Mouse (Mus musculus): ENCODE results near the gene Slc43a3.
"Not testable (repeated sequence)": the region's sequence is repeated elsewhere in the genome, so short reads cannot be mapped to it uniquely, and the experiment has no call there.

Gene Slc43a3

GRCm38 (mm10) chr2:84936474-84937429, at the start of gene Slc43a3:
TSS of gene Slc43a3 (plus strand) at chr2:84936579.
- DNase-seq (ENCODE audit: low spot score in 2 of 2): no peak

GRCm38 (mm10) chr2:84886821-84887281, 49.5 kb upstream of the Slc43a3 start:
- peak in 1 of 2 experiments; percentile 29 for DNase-seq (ENCODE audit: low spot score in 2 of 2)

GRCm38 (mm10) chr2:84887411-84888271, 48.7 kb upstream of the Slc43a3 start:
- DNase-seq (ENCODE audit: low spot score in 2 of 2): peak in 1 of 2 experiments; percentile 50

DNA sequence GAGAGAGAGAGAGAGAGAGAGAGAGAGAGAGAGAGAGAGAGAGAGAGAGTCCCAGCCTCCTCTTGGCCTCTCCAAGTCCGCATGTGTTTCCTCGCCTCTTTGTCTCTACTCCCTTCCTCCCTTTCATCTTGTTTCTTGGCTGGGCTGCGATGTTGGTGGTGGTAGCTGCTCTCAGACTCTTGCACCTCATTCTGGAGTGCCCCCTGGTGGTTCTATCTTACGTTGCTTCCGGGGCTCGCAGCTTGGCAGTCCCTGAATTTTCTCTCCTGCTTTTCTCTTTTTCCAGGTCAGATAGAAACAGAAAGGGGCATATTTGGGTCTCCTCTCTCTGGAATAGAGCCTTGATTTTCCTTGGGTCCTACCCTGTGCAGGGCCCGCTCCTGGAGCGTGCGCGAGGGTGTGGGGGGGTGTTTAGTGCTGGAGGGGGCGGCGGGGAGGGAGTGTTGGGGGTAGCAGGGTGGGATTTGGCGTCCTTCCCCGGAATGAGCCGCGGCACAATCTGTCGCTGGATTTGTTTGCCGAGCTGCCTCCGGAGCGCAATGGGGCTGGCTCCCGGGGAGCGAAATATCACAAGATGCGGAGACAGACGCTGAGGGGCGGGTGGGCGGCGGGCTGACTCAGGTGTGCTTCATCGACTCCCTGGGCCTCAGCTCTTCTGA, 47.6 kb upstream of the Slc43a3 start:
- peak in 1 of 2 experiments; percentile 69 for DNase-seq (ENCODE audit: low spot score in 2 of 2)

DNA sequence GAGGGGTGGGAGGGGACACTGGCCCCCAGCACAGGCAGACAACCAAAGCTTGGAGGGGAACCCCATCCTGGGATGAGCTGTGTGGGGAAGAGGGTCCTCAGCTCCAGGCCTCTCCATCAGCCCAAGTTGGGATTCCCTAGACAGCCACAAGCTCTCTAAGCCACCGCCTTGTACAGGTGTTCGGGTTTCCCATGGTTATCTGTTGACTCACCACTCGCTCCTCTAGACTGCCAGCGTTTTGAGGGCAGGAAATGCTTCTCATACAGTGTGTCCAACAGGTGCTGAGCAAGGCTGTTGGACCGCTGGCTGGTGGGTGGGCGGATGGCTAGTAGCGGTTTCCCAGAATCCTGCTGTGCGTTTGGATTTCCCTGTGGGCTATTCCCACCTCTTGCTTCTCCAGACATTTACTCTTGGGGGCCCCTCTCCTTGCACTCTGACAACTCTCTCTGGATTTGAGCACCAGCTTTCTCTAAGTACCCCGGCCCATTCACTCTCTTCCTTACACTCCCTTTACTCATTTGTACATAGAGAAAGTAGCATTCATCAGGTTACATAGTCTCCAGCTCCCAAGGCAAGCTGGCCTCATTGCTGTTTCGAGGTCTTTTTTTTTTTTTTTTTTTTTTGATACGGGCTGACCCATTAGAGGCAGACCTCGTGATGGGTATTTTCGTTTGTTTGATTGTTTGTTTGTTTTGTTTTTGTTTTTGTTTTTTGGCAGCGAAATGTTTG, 46.9 kb upstream of the Slc43a3 start:
- peak in 1 of 2 experiments; percentile 35 for DNase-seq (ENCODE audit: low spot score in 2 of 2)

- DNase-seq (ENCODE audit: low spot score in 2 of 2): peak in 1 of 2 experiments; percentile 72
These were observed 46.4 kb upstream of the Slc43a3 start for GRCm38 (mm10) chr2:84890045-84890340.

DNA sequence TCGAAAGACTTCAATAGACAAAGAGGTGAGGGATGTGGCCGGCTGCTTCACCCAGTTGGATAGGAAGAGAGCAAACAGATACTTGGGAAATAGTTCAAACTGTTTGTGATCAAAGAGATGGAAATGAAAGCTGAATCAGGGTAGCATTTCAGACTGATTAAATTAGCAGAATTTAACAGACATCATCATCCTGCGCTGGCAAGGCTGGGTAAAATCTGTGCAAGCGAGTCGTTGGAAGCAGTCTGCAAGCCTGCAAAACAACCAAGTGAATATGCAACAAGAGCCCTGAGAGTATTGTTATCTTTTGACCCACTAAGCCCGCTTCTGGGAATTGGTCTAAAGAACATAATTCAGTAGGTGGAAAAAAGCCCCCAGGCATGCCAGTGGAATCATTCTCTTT, 43.0 kb upstream of the Slc43a3 start:
- peak in 1 of 2 experiments; percentile 5 for DNase-seq (ENCODE audit: low spot score in 2 of 2)

DNA sequence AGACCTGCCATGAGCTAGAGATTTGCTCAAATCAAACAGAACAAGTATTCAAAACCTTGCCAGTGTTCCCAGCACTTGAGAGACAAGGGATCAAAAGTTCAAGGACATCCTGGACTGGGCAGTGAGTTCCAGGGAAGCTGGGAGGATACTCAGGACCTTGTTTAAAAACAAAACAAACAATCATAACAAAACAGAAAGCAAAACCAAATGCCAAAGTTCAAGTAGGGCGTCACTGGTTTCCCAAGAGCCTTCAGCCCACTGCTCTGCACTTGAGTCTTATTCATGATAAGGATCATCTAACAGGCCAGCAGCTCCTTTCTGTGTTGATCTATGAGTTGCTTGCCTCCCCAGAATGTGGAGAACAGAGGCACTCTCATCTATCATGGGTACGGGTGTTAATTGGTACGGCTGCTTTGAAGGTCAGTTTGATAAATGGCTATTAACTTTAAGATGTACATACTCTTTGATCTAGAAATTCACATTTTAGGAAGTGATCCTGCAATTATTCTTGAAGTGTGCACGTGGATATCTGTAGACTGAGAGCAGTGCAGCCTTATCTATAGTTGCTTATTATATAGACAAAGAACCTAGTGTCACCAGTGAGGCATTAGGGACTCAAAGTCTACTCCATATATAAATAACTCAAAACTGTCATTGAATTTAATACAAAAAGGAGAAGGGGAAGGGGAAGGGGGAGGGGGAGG, 40.7 kb upstream of the Slc43a3 start:
- DNase-seq (ENCODE audit: low spot score in 2 of 2): no peak

DNA sequence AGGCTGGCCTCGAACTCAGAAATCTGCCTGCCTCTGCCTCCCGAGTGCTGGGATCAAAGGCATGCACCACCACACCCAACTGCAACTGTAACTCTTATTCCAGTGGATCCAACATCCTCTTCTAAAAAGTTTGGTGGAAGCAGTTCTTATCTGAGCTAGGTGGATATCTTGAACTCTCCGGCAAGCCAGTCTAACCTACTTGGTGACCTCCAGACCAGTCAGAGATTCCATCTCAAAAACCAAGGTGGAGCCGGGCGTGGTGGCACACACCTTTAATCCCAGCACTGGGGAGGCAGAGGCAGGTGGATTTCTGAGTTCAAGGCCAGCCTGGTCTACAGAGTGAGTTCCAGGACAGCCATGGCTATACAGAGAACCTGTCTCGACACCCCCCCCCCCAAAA, 39.7 kb upstream of the Slc43a3 start:
- not testable (repeated sequence) for DNase-seq (ENCODE audit: low spot score in 2 of 2)

- no peak for DNase-seq (ENCODE audit: low spot score in 2 of 2)
These were observed 23.7 kb upstream of the Slc43a3 start for GRCm38 (mm10) chr2:84912722-84913121.

DNA sequence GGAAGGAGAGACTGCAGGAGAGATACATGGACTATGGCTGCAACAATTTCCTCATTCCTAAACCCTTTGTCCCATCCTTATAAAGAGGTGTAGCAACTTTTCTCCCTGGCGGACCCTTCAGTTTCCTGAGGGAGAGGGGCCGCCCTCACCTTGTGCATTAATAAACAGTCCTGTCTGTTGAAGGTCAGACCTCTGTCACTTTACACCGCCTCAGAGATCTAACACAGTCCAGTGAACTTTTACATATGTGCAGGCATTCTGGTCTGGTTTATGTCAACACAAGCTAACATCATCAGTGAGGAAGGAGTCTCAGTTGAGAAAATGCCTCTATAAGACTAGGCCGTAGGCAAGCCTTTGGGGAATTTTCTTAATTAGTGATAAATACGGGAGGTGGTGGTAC, 22.5 kb upstream of the Slc43a3 start:
- DNase-seq (ENCODE audit: low spot score in 2 of 2): no peak

- no peak for DNase-seq (ENCODE audit: low spot score in 2 of 2)
These were observed 21.0 kb upstream of the Slc43a3 start for GRCm38 (mm10) chr2:84915330-84915729.

DNA sequence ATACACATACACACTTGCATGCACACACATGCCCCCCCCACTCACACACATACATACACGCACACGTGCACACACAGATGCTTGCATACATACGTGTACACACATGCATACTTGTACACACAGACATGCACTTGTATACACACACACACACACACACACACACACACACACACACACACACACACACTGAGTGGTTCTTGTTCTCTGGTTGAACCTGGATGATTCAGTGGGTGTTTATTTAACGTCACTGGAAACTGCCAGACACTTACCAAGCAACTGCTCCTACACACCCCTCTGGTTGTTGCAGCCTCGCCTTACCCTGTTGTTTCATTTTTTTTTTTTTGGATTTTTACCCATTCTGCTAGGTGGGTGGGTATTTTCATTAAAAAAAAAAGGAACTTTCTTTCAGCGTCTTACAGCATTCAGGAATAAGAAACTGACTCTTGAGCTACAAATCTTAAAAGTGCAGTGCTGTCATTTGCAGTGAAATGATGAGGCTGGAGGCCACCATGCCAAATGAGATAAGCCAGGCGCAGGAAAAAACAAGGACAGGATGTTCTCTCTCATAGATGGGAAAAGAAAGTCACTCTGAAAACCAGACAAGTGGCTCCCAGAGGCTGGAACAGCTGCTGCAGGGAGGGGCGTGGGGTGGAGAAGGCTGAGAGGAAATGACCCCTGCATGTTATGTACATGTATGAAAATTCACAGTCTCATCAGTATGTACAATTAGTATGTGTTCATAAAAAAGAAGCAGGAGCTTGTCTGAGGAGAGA, 19.6 kb upstream of the Slc43a3 start:
- no peak for DNase-seq (ENCODE audit: low spot score in 2 of 2)

DNA sequence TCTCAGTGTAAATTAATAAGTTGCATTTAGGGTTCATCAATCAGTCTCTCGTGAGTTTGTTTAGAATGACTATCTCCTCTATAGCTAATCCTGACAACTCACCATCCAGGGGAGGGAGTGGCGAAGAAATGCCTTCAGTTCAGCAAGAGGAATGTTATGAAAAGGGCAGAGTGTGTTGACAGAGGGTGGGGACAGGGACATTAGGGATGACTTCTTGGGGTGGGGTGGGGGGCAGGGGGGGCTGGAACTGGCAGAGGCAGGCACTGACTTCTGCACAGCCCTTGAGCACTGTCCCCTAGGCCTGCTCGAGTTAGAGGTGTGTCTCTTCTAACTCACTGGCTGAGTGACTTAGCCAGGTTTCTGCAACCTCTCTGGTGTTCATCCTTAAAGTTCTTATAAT, 18.2 kb upstream of the Slc43a3 start:
- DNase-seq (ENCODE audit: low spot score in 2 of 2): no peak

- DNase-seq (ENCODE audit: low spot score in 2 of 2): no peak
These were observed 16.7 kb upstream of the Slc43a3 start for GRCm38 (mm10) chr2:84919601-84920108.

- no peak for DNase-seq (ENCODE audit: low spot score in 2 of 2)
These were observed 6.2 kb upstream of the Slc43a3 start for GRCm38 (mm10) chr2:84930186-84930585.

- no peak for DNase-seq (ENCODE audit: low spot score in 2 of 2)
These were observed 2.3 kb upstream of the Slc43a3 start for GRCm38 (mm10) chr2:84933992-84934648.

DNA sequence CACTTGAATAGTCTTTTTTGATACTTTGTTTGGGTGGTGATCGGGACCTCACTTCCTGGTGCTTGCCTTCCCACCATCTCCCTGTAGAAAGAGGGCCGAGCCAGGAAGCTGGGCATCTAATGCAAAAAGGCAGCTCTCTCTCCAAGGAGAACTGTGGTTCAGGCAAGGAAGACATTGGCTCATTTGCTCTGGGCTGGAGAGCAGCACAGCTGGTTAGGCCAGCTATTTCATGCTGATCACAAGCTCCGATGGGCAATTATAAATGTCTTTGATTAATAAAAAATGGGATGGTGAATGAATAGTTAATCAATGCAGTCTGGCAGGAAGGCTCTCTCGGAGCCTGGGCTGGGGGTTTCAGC, 1.8 kb upstream of the Slc43a3 start:
- no peak for DNase-seq (ENCODE audit: low spot score in 2 of 2)

DNA sequence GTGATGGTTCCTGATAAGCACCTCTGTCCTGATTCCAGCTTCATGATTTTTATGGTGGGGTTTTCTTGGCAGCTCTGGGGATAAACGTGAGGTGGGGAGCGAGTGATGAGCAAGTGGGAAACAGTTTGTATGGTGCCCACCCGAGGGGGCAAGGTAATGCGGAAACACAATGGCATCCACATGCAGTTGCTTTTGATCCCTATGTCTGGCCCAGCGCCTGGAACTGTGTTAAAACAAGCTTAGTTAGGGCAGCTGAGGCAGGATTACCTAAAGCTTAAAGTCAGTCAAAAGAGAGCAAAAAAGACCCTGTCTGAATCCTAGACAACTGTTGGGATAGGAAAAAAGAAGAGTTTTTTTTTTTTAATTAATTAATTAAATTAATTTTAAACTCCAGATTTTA, 1.3 kb upstream of the Slc43a3 start:
- no peak for DNase-seq (ENCODE audit: low spot score in 2 of 2)

All from frontal cortex, postnatal 14 days (tissue).